Mouse (Mus musculus): ENCODE measurements around the gene Cd300lg.
A peak's percentile ranks its signal among the peaks of the same experiment; 100 is the strongest.

The Cd300lg gene

DNA sequence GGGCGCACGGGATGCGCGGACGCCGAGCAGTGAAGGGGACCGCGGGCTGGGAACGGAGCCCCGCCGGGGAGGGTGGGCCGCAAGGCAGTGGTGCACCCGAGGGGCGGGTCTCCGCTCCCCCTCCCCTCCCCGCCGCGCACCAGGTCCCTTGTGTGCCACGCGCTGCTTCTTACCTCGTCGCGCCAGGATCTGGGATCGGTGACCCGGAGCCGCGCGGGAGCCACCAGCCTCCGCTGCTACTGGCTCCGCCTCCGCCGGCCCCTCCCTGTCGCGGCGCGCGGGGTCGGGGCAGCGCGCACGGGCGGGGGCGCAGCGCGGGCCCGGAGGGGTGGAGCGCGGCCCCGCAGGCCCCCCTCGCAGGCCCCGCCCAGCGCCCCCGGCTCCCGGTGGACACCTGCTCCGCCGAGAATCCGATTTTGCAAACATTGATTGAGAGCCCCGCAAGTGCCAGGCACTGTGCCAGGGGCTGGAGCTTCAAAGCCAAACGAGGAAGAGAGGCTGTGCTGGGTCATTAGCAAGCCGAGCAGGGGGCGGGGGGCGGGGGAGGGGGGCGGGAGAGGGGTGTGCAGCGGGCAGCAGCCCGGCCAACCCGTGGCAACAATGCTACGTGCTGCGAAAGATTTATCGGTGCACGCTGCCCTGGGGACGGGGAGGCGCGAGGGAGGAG lies 14.5 kb upstream of the Cd300lg start:
- peak; percentile 72 for DNase-seq

GRCm38 (mm10) chr11:102027361-102028017 lies 13.8 kb upstream of the Cd300lg start:
- DNase-seq = no peak

GRCm38 (mm10) chr11:102028087-102028816 lies 13.1 kb upstream of the Cd300lg start, which contains the start of gene Mpp3:
Gene Mpp3, minus strand, starts transcription at chr11:102028461.
- no peak for DNase-seq

DNA sequence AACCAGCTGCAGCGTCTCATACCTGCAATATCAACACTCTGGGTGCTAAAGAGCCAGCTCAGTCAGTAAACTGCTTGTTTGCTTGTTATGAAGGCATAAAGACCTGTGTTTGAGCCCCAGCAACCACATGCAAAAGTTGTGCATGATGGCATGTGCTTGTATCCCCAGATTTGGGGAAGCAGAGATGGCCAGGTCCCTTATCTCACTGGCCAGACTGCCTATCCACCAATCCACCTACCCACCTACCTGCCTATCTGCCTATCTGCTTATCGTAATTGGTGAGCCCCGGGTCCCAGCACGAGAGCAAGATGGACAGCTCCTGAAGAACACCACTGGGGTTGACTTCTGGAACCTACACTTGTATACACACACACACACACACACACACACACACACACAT lies 12.0 kb upstream of the Cd300lg start:
- DNase-seq = no peak

GRCm38 (mm10) chr11:102029966-102030365 lies 11.3 kb upstream of the Cd300lg start:
- no peak for DNase-seq

- DNase-seq = no peak
Measured at GRCm38 (mm10) chr11:102031149-102031548, 10.2 kb upstream of the Cd300lg start.

DNA sequence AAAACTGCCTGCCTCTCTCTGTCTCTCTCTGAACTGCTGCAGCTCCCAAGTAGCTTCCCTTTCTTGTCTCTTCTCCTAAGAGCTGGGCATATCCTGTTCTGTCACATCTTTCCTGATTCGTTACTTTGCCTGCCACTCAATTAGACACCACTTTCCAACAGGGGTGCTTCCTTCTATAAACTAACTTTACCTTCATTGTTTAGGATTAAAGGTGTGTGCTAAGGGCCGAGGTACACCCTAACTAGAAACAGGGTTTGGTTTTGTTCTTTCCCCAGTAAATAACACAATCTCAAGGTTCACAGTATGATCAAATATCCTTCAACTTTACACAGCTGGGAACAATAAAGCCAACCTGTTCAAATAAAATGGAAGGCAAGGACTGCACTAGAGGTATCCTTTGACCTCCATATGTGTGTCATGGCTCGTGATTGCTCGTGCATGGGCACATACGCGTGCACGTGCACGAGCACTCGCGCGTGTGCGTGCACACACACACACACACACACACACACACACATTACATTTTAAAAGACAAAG lies 8.2 kb upstream of the Cd300lg start:
- DNase-seq = no peak

- DNase-seq = no peak
Measured at GRCm38 (mm10) chr11:102034887-102035286, 6.4 kb upstream of the Cd300lg start.

DNA sequence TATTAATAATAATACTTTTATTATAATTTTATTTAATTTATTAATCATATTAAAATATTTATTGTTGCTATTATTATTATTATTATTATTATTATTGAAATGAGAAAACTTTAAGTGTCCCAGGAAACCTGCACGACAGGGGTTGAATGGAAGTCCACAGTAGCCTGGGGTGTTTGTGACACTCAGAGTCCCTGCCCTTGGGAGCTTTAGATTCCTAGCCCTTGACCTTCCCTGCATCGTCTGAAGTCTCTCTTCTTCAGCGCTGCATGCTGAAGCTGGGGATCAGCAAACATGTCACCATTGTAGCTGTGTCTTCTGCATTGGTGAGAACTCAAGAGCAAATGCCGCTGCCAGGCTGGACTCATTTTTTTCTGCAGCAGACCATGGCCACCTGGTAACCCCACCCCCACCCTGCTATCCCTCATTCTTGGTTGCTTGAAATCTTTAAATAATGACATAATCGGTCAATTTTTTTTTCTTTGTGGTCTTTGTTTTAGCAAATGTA lies 5.8 kb upstream of the Cd300lg start:
- DNase-seq = no peak

- DNase-seq = no peak
Measured at GRCm38 (mm10) chr11:102036336-102036735, 5.0 kb upstream of the Cd300lg start.

DNA sequence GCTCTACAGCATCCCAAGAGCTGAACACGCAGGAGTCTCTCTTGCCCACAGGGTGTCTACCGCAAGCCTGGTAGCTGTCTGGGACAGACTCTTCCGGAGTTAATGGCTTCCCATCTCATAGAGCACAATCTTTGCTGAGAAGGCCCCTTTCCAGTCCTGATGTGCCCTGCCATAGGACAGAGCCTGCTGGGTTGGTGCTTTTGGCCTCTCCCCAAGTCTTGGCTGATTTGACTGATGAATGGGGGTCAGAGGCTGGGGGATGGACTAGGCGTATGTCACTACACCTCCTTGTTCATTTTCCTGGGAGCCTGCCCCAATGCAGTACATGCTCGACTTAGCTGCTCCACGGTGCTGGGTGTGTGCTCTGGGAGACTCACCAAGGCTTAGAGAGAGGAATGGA lies 3.5 kb upstream of the Cd300lg start:
- no peak for DNase-seq

DNA sequence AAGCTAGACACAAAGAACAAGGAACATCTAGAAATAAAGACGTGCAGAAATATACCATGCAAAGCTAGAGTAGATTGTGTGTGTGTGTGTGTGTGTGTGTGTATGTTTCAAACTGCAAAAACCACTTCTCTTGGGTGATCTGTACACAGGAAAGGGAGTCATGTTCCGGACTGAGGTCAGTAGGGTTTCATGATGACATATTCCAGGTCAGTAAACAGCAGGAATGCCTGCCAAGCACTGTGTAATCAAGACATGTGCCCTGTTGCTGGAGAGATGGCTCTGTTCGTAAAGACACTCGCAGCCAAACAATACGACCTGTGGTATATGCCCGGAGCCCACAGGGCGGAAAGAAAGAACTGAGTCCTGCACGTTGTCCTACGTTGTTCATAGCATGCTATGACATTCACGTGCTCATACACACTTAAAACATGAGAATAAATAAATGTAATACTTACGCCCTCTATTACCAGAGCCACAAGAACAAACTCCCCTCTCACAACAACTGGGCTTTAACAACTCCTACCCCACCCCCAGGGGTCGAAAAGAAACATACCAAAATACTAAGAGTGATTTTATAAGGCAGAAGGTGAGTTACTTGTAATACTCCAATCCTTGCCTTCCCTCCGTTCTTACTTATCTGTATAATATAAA lies 1.7 kb upstream of the Cd300lg start:
- DNase-seq = no peak

GRCm38 (mm10) chr11:102040138-102040524 lies 1.2 kb upstream of the Cd300lg start:
- peak; percentile 89 for DNase-seq

- no peak for DNase-seq
Measured at GRCm38 (mm10) chr11:102040646-102041045, 663 bp upstream of the Cd300lg start.

- DNase-seq = no peak
Measured at GRCm38 (mm10) chr11:102042971-102043370, 1.7 kb downstream of the Cd300lg start.

- no peak for DNase-seq
Measured at GRCm38 (mm10) chr11:102043381-102043780, 2.1 kb downstream of the Cd300lg start.

GRCm38 (mm10) chr11:102044691-102045212 lies 3.4 kb downstream of the Cd300lg start:
- no peak for DNase-seq

- no peak for DNase-seq
Measured at GRCm38 (mm10) chr11:102046607-102047006, 5.3 kb downstream of the Cd300lg start.

DNA sequence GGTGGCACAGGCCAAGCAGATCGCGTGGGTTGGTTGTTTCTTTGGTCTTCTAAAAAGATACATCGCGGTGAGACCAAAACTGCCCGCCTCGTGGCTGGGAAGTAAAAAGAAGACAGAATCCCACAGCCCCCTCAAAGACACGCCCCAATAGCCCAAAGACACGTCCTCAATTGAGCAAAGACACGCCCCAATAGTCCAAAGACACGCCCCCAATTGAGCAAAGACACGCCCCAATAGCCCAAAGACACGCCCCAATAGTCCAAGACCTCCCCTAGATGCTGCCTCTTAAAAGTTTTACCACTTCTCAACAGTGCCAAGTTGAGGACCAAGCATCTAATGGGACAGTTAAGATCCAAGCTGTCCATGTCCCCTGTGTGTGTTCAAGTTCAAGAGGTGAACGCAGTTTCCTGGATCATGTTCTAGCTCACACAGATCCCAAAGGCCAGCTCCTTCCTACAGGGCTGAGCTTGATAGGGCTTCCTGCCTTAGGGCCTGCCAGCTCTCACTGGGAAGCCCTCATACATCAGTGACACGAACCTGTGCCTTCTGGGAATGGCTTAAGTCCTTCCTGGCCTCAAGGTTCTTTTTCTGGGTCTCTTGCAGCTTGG lies 8.7 kb downstream of the Cd300lg start:
- no peak for DNase-seq

GRCm38 (mm10) chr11:102051541-102051940 lies 10.2 kb downstream of the Cd300lg start:
- no peak for DNase-seq

GRCm38 (mm10) chr11:102051954-102052353 lies 10.6 kb downstream of the Cd300lg start:
- DNase-seq = no peak

GRCm38 (mm10) chr11:102052697-102053096 lies 11.4 kb downstream of the Cd300lg start:
- no peak for DNase-seq

Data from right cerebral cortex, postnatal 4 days (tissue).